Mouse (Mus musculus): ENCODE data around the gene Zfp329.
"Not testable (repeated sequence)": the region's sequence is repeated elsewhere in the genome, so short reads cannot be mapped to it uniquely, and the experiment has no call there.

Gene Zfp329

GRCm38 (mm10) chr7:12818521-12819295 is at the start of gene Zfp329:
Gene Zfp329, minus strand, starts transcription at chr7:12818858.
- peak; percentile 94 for DNase-seq

GRCm38 (mm10) chr7:12835779-12836178 is 17.1 kb upstream of the Zfp329 start:
- no peak for DNase-seq

- peak; percentile 19 for DNase-seq
Observed at GRCm38 (mm10) chr7:12835193-12835671, 16.6 kb upstream of the Zfp329 start.

GRCm38 (mm10) chr7:12834162-12835120 is 15.8 kb upstream of the Zfp329 start, which contains the start of gene Zfp110:
Gene Zfp110, plus strand, starts transcription at chr7:12834761.
- DNase-seq = peak; percentile 93

GRCm38 (mm10) chr7:12815566-12815965 is 3.1 kb downstream of the Zfp329 start:
- no peak for DNase-seq

GRCm38 (mm10) chr7:12803727-12804071 is 15.0 kb downstream of the Zfp329 start:
- no peak for DNase-seq

- peak; percentile 75 for DNase-seq
Observed at GRCm38 (mm10) chr7:12802866-12803726, 15.6 kb downstream of the Zfp329 start, which contains the start of gene Zscan18. Gene Zscan18, minus strand, starts transcription at chr7:12803635.

GRCm38 (mm10) chr7:12799554-12799953 is 19.1 kb downstream of the Zfp329 start:
- DNase-seq = no peak

GRCm38 (mm10) chr7:12797971-12798370 is 20.7 kb downstream of the Zfp329 start:
- no peak for DNase-seq

- DNase-seq = not testable (repeated sequence)
Observed at GRCm38 (mm10) chr7:12792624-12793023, 26.0 kb downstream of the Zfp329 start.

- no peak for DNase-seq
Observed at GRCm38 (mm10) chr7:12788025-12788424, 30.6 kb downstream of the Zfp329 start.

- DNase-seq = no peak
Observed at GRCm38 (mm10) chr7:12787333-12787732, 31.3 kb downstream of the Zfp329 start.

GRCm38 (mm10) chr7:12780151-12780830 is 38.4 kb downstream of the Zfp329 start:
- peak; percentile 84 for DNase-seq

- DNase-seq = no peak
Observed at GRCm38 (mm10) chr7:12779782-12780150, 38.9 kb downstream of the Zfp329 start.

GRCm38 (mm10) chr7:12779141-12779540 is 39.5 kb downstream of the Zfp329 start:
- DNase-seq = no peak

GRCm38 (mm10) chr7:12774606-12775005 is 44.1 kb downstream of the Zfp329 start:
- peak; percentile 9 for DNase-seq

- DNase-seq = no peak
Observed at GRCm38 (mm10) chr7:12774111-12774510, 44.5 kb downstream of the Zfp329 start.

Measured in kidney, postnatal 14 days (tissue).